Mouse (Mus musculus): Measurements from ENCODE around the gene Slc25a5. TPM values are rescaled to one million over a fixed set of nuclear protein-coding genes. Genes with fewer than 3 reads are reported as not detected.

The Slc25a5 gene
- polyA plus RNA-seq (2014; fragmentation: Illumina TruSeq; extraction: RNeasy Lipid Tissue Mini Kit (QIAGEN cat#74804); ENCODE audit: low read depth, low replicate concordance): 1,636 TPM

DNA sequence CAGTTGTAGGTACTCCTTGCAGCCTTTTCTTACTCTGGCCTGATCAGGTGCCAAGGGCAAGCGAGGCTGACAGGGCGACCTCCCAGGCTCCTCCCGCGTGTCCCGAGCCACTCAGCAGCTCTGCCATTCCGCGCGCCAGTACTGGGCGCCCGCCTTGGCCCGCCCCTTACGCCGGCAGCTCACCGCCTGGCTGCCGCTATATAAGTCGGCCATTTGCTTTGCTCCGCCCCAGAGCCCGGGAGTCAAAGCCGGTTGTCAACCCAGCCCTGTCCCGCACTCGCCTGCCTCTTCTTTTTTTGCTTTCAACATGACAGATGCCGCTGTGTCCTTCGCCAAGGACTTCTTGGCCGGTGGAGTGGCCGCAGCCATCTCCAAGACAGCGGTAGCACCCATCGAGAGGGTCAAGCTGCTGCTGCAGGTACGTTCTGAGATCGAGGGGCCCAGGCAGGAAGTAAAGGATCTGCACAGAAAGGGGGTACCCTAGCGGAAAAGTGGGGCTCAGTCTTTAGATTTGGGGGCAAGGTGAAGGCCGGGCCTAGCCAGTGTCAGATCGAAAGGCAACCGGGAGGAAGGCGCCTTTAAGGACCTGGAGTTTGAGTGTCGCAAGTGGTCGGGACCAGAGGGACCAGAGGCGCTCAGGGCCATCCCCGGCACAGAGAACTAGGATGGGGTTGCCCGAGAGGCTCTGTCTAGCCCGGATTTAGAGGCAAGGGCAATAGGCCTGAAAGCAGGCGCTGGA lies at the start of gene Slc25a5:
Slc25a5 (plus strand) TSS at position 228 of the 739 bp plus-strand sequence.

Other genes with a start within 250 kb of the Slc25a5 start
- 930 TPM for gene Pgrmc1, start 197.4 kb upstream of the Slc25a5 start, polyA plus RNA-seq (2014; fragmentation: Illumina TruSeq; extraction: RNeasy Lipid Tissue Mini Kit (QIAGEN cat#74804); ENCODE audit: low read depth, low replicate concordance)
- 8.5 TPM for gene Akap17b, start 150.3 kb upstream of the Slc25a5 start, polyA plus RNA-seq (2014; fragmentation: Illumina TruSeq; extraction: RNeasy Lipid Tissue Mini Kit (QIAGEN cat#74804); ENCODE audit: low read depth, low replicate concordance)
- 0.81 TPM for gene Slc25a43, start 52.0 kb upstream of the Slc25a5 start, polyA plus RNA-seq (2014; fragmentation: Illumina TruSeq; extraction: RNeasy Lipid Tissue Mini Kit (QIAGEN cat#74804); ENCODE audit: low read depth, low replicate concordance)
- 142 TPM for gene Ube2a, start 78.2 kb downstream of the Slc25a5 start, polyA plus RNA-seq (2014; fragmentation: Illumina TruSeq; extraction: RNeasy Lipid Tissue Mini Kit (QIAGEN cat#74804); ENCODE audit: low read depth, low replicate concordance)
- 121 TPM for gene C330007P06Rik, start 78.5 kb downstream of the Slc25a5 start, polyA plus RNA-seq (2014; fragmentation: Illumina TruSeq; extraction: RNeasy Lipid Tissue Mini Kit (QIAGEN cat#74804); ENCODE audit: low read depth, low replicate concordance)
- 11.8 TPM for gene Nkrf, start 107.2 kb downstream of the Slc25a5 start, polyA plus RNA-seq (2014; fragmentation: Illumina TruSeq; extraction: RNeasy Lipid Tissue Mini Kit (QIAGEN cat#74804); ENCODE audit: low read depth, low replicate concordance)
- gene Sept6, start 196.1 kb downstream of the Slc25a5 start, polyA plus RNA-seq (2014; fragmentation: Illumina TruSeq; extraction: RNeasy Lipid Tissue Mini Kit (QIAGEN cat#74804); ENCODE audit: low read depth, low replicate concordance): 8.8 TPM